Mouse (Mus musculus) bone marrow, adult 2 months (tissue): ENCODE data around the gene Hoxa1.

Source experiments
- CTCF ChIP-seq: fragments of 200-500 bp; IDR thresholded peaks from 2 replicates; pipeline ENCODE4 v1.5.1; 2011; ENCODE audit warnings: low read length, control low read depth; ENCODE audit not compliant: control insufficient read depth, insufficient read depth
- POLR2A ChIP-seq: fragments of 200-500 bp; IDR thresholded peaks from 2 replicates; pipeline ENCODE4 v1.6.1; 2011; ENCODE audit warnings: low read depth, mild to moderate bottlenecking, control low read depth, low read length, borderline replicate concordance; ENCODE audit not compliant: control insufficient read depth

DNA sequence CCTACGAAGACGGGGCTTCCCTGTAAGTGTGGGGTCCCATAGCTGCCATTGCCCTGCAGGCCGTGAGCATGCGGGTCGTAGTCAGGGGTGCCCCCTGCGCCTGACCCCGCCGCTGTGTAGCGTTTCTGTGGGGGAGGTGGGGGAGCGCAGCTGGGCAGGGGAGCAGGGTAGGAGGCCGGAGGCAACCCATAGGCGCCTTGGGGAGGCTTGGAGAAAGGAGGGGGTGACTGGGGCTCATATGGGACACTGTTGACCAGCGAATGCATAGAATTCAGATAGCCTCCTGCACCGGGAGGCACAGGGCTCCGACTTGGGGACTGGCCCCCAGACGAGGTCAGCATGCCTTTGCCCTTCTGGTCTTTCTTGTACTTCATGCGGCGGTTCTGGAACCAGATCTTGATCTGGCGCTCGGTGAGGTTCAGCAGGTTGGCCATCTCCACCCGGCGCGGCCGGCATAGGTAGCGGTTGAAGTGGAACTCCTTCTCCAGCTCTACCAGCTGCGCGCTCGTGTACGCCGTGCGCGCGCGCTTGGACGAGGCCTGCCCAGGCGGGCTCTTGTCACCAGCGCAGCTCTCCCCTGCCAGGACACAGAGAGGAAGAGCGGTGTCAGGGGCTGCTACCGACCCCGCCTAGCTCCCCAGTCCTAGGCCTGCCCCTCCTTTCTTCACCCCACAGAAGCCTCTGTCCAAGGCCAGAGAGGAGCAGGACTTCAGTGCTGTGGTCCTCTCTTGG is 12.2 kb upstream of the Hoxa1 start:
- no peak for TF ChIP-seq POLR2A
- TF ChIP-seq CTCF = no peak
